Mouse (Mus musculus) ovary, postnatal 10 days (tissue): ENCODE data around the gene Wnk2.
"Not testable (repeated sequence)": the region's sequence is repeated elsewhere in the genome, so short reads cannot be mapped to it uniquely, and the experiment has no call there.

ENCODE experiments used
- DNase-seq: peaks from one replicate; pipeline ENCODE4 v3.0.0; 2022; ENCODE audit warnings: low spot score

The Wnk2 gene

DNA sequence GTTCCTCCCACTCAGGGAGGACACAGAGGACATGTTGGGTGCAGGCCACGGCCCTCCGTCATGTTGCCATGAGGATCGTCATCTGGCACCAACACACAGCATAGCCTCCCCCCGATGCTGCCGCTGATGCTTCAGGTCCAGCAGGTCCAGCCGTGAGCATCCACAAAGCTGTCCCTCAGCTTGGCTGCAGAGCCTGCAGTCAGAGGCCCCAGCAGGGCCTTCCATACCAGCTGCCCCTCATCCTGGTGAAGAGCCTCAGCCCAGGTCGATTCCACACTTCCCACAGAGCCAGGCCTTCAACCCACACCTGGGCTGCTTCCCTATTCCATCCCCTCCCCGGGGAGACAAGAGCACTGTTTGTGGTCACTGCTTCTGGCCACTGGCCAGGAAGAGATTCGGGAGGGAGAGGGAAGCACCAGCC, 54.3 kb downstream of the Wnk2 start:
- no peak for DNase-seq

DNA sequence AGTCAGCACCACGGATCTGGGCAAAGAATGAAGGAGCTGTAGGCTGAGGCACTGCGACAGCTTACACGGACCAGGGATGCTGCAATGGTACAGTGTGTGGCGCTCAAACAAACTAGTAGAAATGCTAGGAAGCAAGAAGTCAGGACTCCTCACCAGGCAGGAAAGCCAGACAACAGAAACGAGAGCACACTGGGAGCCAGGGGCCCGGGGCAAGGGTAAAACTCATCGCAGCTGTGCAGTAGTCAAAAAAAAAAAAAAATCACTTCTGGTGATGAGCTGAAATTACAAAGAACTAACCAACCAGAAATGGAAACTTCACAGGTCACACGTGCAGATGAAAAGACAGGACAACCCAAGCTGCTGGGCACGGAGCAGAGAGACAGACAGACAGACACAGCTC, 55.2 kb downstream of the Wnk2 start:
- DNase-seq: no peak

DNA sequence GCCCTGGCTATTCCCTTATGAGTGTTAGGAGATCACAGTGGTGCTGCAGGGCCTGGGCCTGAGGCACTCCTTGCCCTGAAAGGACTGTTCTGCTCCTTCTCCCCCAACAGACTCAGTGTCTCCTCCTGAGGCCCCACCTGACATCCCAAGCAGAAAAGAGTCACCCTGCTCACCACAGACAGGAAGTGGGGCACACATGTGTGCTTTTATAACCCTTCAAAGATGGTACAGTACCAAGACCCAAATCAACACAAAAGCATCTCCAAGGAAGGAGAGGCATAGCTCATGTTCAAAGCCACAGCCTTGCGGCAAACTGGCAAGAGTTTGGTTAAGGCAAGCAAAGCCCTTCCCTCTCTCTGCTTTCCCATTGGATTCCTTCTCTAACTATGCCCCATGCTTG, 57.6 kb downstream of the Wnk2 start:
- no peak for DNase-seq

DNA sequence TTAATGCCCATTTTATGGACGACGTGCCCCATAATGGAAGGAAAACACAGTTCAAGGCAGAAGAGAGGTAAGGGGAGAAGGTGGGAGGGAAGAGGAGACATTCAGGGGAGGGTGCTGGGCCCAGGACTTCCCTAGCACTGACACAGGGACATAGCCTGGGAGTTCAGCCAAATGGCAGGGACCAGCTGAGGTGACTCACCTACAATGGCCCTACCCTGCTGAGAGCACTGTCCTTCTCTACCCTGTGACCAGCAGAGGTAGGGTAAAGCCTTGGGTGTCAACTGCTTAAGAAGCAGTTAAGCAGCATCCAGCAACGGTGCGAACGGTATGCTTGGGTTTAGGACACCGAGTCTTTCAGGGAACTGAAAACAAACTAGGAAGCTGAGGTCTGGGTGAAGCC, 58.9 kb downstream of the Wnk2 start:
- DNase-seq: no peak

DNA sequence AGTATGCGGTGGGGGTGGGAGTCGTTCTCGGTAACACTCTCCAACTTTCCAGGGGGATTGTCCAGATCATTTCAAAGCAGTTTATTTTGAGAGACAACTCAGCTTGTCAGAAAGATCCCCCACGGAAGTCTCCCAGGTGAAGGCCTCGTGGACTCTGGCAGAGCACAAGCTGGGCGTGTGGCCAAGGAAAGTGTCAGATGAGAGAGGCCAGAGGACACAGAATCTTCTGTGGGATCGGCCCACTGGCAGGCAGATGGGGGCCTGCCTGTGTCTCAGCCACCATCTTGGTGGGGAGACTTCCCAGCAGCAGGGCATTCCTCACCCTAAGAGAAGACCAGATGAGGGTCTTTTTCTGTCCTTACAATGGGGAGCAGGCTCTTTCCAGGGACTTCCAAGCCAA, 60.4 kb downstream of the Wnk2 start:
- DNase-seq: no peak

DNA sequence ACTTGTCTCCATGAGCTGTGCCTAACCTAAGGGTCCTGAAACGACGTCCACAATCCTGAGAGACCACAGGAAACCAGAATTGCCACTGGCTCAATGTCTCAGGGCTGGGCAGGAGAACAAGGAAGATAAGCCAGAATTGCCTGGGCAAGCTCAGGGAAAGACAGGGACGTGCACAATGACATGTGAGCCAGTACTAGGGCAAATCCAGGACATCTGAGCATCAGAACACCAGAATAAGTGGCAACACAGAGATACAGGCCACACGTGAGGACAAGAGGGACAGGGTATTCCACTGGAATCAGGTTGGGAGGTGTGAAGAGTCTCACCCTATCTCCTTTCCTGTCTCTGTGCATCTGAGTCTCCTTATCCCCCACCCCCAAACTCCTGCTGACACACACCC, 61.4 kb downstream of the Wnk2 start:
- DNase-seq: no peak

DNA sequence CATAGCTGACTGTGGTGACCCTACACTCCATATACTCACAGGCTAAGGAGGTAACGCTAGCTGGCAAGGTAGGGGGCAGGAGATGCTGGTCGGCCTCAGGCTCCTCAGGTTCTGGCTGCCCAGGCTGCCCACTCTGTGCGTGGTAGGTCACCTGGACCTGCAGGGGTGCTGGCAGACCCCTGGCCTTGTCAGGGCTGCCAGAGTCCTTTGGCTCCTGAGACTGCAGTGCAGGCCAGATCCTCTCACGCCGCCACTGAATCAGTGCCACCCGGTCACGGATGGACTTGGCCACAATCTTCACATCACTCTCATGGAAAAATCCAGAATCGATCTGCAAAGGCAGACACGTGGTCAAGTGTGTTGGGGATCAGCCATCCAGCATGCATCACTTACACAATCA, 62.6 kb downstream of the Wnk2 start:
- no peak for DNase-seq

DNA sequence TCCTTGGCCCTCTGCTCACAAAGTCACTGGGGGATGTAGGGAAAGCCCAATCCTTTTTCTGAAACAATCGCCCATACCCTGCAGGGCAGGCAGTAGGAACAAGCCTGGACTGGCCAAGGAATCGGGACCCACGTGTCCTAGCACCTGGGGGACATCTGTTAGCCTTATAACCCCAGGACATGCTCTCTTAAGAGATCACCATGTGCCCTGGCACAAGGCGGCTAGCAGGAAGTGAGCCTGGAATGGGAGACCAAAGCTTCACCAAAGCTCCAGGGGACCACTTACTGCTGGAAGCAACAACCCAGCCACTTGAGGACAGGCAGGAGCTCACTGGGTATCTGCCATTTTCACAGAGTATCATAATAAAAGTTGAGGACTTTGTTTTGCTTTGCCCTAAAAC, 63.0 kb downstream of the Wnk2 start:
- no peak for DNase-seq

DNA sequence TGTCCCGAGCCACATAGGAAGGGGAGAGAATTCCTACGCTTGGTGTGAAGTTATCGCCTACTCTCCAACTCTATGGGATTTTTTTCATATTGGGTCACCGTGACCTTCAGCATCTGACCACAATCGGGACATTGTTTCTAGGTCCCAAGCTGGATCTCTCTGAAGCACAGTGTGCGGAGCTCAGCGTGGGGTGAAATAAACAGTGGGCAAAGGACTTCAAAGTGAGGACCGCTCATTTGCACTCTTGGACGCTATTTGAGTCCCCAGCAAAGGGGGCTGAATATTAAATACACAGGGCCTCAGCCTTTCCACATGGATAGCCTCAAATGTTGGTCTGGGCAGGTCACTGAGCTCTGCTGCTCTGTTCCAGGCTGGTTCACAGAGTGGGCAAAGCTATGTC, 63.9 kb downstream of the Wnk2 start:
- no peak for DNase-seq

DNA sequence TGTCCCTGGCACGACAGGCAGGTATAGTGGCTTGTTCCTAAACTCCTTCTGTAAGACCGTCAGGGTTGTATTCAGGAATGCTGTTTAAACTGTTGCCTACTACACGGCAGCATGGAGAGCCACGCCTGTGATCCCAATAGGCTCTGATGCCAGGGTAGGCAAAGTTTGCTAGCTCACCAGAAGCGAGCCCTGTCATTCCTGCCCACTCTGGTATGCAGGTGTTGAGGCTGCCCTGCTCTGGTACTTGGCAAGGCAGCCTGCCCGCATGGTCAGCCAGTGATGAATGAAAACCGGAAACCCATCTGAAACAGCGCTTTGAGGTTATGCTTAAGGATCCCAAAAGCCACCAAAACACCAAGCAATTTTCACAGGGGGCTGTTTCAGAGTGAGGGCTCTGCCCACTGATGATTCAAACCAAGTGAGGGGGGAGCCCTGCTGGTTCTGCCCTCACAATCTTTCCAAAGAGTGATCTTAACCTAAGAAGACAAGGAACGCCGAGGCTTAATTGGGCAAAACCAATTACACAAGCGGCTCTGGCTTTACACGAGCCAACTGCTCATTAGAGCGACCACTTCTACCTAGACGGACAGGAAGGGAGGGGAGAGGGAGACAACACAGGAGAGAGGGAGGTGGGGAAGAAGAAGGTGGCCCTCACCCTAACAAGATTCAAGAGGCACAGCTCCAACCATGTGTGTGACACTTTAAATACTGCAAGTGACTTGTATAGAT, 65.5 kb downstream of the Wnk2 start:
- DNase-seq: no peak

DNA sequence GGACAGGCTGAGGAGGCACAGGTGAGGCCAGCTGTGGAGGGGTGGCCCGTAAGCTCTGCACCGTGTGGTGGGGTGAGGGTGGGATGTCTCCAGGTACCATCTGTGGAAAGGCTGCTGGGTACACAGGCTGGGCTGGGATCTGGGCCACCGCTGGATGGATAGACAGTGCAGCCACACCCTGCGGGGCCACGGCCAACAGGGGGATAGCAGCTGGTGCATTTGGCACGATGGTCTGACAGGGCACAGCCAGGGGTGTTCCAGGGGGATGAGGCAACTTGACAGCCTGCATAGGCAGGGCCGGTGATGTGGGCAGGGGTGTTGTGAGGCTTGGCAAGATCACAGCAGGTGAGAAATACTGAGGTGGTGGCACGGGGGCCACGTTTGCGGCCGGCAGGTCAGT, 71.6 kb downstream of the Wnk2 start:
- no peak for DNase-seq

DNA sequence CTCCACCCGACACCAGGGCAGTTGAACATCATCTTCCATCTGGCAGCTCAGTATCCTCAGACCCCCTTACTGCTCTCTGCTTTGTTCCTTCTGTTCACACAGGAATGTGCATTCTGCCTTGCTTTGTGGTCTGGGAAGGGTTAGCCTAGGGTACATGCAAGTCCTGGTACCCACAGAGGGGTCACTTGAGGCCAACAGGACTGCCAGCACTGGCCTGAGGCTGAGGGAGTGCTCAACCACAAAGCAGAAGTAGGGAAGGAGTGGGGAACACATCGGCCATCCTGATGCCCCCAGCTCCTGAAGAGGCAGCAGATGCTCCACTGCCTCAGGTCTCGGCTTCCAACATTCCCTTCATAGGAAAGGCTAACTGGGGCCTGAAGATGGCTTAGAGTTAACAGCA, 72.4 kb downstream of the Wnk2 start:
- DNase-seq: no peak

DNA sequence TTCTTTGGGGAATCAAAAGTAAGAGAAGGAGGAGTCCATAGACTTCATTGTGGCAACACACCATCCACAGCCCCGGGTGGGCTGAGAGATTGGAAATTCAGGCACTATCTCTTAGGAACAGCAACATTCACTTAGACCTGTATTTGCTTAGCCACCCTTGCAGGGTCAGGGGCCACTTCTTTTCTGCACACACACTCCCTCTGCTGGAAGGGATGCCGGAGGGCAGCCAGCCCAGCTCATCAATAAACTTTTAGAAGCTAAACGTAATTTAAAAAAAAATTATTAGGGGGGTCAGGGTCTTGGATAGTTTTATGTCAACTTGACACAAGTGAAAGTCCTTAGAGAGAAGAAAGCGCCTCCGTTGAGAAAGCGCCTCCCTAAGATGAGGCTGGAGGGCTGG, 74.5 kb downstream of the Wnk2 start:
- DNase-seq: no peak

DNA sequence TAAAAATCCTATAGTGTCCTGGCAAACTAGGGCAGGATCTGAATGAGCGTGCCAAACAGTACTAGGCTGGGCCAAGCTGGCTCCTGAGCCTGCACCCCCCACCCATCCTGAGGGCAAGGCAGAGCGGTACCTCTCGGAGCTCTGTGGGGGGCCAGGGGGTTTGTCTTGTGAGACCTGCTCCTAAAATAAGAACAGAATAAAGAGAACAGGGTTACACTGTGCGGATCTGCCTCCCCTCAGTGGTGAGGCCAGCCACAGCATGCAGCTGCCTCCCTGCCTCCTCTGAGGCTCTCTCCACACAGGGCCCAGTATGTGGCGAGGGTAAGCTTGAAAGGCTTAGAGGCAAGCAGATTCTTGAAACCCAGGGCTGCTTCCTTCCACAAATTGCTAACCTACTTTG, 76.0 kb downstream of the Wnk2 start:
- DNase-seq: no peak

DNA sequence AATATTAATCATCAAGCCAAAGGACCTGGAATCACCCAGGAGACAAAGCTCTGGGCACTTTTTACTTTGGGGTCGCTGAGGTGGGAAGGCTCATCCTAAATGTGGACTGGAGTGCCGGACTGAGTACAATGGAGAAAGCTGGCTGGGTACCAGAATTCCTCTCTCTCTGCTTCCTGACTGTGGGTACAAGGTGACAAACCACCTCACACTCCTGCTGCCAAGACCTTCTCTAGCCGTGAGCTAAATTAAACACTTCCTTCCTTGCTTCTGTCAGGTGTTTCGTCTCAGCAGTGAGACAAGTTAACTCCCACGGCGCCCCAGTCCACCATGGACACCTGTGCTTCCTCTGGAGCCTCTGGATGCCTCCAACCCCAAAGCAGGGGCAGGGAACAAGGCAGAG, 77.8 kb downstream of the Wnk2 start:
- DNase-seq: no peak

DNA sequence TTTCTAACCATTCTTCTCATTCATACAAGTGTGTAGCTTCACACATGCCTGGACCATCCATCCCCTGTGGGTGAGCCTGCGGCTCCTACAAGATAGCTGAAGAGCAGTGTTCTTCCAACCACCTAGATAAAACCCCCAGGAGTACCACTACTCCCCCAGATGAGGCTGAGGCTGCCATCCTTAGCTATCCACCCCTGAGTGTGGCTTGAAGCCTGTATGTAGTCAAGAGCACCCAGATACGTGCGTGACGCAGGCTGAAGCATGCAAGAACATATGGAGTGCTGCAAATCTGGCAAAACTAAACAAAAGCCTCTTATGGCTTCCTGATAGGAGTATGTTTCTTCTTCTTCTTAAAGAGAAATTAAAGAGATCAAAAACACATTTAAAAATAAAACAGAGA, 78.4 kb downstream of the Wnk2 start:
- no peak for DNase-seq

DNA sequence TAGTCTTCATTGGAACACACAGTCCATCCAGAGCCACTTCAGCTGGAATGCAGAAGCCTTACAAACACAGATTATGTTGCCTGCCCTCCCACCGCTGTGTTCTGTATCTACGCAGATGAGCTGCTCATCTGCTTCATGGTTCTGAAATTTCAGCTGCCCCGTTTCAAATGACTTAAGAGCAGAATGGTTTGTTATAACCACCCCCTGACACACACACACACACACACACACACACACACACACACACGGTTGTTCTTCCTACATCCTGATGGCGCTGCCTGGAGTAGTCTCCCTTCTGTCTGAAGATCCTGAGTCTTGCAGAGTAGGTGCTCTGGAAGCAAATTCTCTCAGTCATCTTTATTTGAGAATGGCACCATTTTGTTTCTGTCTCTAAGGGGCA, 83.6 kb downstream of the Wnk2 start:
- no peak for DNase-seq

DNA sequence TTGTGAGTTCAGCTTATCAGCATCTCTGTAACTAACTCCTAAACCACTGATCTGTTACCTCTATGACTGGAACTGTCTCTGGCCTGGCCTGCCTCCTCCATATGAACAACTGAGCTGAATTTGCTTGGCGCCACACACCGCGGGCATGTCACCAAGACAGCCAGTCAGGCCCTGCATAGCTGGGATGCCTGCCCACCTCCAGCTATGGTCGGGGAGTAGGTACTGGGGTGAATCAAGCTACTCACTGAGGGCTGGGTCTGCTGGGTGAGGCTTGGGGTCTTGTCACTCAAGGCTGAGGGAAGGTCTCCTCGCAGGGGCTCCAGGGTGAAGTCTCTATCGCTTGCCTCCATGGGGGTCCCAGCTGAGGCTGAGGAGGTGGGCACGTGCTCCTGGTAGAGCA, 87.4 kb downstream of the Wnk2 start:
- no peak for DNase-seq

DNA sequence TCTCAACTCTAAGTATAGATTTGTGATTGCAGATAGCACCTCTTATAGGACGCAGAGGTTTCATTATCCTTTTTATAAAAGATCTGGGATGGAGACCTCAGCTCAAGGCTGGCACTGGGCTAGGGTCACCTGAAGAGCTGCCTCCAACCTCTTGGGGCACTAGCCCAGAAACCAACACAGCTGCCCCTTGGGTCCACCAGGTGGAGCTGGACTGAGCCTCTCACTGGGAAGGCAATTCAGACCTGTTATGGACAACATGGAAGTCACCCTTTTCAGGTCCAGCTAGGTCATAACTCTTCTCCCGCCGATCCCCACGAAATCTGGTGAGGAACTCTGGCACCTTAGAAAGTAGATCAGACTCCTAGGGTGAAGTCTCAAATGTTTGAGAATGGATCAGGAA, 89.3 kb downstream of the Wnk2 start:
- DNase-seq: no peak

DNA sequence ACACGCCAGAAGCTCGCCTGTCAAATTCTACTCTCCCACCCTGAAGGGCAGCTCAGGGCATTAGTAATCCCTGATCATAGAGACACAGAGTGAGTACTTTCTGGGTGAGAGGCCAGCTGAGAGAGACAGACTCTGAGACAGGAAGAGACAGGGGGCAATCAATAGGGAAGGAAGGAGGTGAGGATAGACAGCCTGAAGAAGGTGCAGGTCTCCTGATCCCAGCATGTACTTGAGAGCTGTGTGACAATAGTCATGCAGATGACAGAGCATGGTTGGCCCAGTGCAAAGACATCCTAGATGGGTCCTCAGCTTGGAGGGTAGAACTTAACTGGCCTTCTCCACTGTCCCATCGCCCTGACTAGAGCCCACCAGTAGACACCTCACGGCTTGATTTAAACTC, 91.5 kb downstream of the Wnk2 start:
- no peak for DNase-seq

DNA sequence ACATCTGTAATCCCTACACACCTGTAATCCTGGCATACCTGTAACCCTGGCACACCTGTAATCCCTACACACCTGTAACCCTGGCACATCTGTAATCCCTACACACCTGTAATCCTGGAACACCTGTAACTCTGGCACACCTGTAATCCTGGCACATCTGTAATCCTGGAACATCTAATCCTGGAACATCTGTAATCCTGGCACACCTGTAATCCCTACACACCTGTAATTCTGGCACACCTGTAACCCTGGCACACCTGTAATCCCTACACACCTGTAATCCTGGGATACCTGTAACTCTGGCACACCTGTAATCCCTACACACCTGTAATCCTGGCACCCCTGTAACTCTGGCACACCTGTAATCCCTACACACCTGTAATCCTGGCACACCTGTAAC, 93.1 kb downstream of the Wnk2 start:
- not testable (repeated sequence) for DNase-seq

DNA sequence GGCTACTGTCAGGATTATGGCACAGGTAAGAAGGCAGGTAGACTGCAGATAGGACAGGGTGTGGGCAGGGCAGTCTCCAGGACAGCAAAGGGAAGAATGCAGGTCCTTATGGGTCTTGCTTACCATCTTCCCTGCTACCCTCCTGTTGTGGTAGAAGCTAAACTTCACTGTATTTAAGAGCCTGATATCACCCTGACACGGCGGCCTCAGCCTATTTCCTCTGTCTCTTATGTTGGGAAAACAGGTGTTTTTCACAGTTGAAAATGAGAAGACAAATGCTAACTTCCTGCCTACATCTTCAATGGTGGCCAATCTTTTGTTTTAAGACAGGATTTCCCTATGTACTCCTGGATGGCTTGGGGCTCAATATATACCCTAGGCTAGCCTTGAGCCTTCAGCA, 94.5 kb downstream of the Wnk2 start:
- no peak for DNase-seq

DNA sequence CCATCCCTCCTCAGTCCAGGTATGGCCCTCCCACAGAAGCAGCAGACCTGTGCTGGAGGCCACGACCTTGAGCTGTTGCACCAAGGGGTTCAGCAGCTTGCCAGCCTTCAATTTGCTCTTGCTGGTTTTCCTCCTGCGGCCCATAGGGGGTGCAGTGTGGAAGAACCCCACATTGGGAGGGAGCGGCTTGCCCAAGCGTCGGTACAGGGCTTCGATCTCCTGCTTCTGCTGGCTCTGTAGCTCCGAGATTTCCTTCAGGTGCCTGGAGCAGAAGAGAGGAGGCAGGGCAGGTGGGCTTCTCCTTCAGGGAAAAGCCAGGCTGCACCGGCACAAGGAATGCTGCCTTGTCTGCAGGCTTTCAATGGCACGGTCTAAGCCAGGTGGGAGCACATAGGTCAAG, 95.3 kb downstream of the Wnk2 start:
- DNase-seq: no peak

DNA sequence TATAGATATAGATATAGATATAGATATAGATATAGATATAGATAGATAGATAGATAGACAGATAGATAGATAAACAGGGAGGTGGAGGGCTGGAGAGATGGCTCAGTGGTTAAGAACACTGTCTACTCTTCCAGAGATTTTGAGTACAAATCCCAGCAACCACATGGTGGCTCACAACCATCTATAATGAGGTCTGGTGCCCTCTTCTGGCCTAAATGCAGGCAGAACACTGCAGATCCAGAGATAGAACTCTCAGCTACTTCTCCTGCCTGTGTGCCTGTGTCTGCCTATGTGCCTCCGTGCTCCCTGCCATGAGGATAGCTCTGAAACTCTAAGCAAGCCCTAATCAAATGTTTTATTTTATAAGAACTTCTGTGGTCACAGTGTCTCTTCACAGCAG, 100.4 kb downstream of the Wnk2 start:
- no peak for DNase-seq

DNA sequence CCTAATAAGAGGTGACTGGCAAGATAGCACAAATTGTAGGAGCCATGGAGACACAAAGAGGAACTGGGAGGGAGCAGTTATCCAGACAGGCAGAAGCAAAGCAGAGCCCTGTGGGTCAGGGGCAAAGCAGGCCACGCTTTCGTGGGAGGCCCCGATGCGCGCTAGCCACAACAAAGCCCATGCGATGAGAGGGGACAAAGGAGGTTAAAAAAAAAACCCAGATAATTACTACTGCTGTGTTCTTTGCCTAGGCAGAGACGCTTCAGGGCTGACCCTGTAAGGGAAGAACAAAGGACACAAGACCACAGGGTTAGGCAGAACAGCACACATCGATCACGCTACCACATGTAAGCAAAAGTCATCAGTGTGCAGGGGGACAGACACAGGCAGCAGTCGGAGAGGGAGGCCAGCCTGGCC, 103.7 kb downstream of the Wnk2 start:
- DNase-seq: no peak
